Mouse (Mus musculus) liver, embryonic 18 days (tissue): ENCODE data around the gene Paqr3. TPM values are rescaled to one million over a fixed set of nuclear protein-coding genes. Genes with fewer than 3 reads are reported as not detected.

Experiments used
- polyA plus RNA-seq: library from polyadenylated mRNA; depleted of rRNA; stranded (reverse); fragments of >200 nt; gene quantifications from 2 replicates; pipeline ENCODE4 v1.2.3, GENCODE M21; 2012; rRNA removed

Gene Paqr3
- 1.5 and 1.8 TPM in 2 replicates for polyA plus RNA-seq

DNA sequence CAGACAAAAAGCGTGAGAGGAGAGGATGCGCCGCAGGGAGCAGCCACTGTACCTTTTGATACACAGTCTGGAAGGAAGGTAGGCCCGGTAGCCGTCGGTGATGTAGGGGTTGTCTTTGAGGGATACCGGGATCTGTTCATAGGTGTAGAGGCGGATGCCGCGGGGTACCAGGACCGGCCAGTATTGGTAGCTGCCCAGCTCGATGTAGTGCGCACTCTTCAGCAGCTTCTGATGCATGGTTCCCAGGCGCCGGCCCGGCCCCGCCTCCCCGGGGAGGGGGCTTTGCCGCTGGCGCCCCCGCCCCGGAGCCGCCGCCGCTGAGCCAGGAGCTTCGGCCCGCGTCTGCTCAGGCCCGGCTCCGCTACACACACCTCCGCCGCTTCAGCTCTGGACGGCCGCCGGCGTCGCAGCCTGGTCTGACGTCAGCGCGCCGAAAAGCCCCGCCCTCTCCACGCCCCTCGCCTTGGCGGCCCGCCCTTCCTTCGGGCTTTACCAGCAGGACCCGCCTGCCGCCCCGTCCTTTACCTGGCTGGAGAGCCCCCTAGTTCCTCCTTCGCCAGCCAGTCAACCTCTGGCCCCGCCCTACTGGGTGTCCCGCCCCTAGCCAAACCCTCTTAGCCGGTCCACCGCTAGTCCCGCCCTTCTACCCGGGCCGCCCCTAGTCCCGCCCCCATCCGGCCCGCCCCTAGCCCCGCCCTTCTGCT, at the start of gene Paqr3:
Gene Paqr3 (minus strand): TSS at position 390 of the 704 bp plus-strand sequence.

Other genes starting within 250 kb of the Paqr3 start
- 7.4 and 8.6 TPM in 2 replicates for gene Bmp2k, start 113.9 kb downstream of the Paqr3 start, polyA plus RNA-seq